ENCODE assay signal across 9 mouse cellular contexts in the genomic region with DNA sequence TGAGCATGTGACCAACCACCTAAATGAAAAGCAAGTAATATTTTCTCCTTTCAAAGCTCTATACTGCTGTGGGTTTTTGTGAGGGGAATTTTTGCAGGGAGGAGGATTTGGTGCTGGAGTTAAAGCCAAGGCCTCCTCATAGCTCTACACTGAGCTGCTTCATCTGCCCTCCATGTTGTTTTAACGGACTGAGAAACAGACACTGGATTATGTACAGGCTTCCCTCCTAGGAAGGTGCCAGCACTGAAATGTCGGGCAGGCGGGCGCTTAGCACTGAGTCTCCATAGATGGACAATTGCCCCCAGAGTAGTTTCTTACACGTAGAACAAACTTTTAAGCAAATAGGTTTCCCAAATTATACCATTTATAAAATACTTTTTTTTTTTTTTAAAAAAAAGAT. TPM values are rescaled to one million over a fixed set of nuclear protein-coding genes. Genes with fewer than 3 reads are reported as not detected.
DNase-seq lines count a peak whose midpoint lies in the region; ATAC-seq and TF ChIP-seq lines count a peak whose summit lies in the region.
"Had no signal": no experiment of that assay in that cellular context is flagged by ENCODE, and none has a peak within 500 bp of the region (broad histone marks: within the 10 kb centered on the region; RNA-seq: fewer than 3 reads in every experiment).

No protein-coding gene starts in this region.

- H3K9ac ChIP-seq in hindbrain, embryonic 11.5 days (ENCODE audit: low read depth, low read length) = peak overlapping the region; percentile 91; the same call in 1 of the 2 replicates
- peak overlapping the region; percentile 70 for H3K9ac ChIP-seq in liver, postnatal 0 days (replicated peaks)

- peaks cover 85% of the 10 kb centered on the region for H3K27me3 ChIP-seq in heart, embryonic 10.5 days (ENCODE audit: insufficient read depth, poor library complexity, severe bottlenecking)
- peaks cover 79% of the 10 kb centered on the region for H3K27me3 ChIP-seq in hindbrain, embryonic 11.5 days (ENCODE audit: control insufficient read depth, insufficient read depth, low read length)
- H3K27me3 ChIP-seq in liver, postnatal 0 days (ENCODE audit: insufficient read depth, low read length) = peaks cover 55% of the 10 kb centered on the region

- peaks cover 21% of the 10 kb centered on the region for H3K36me3 ChIP-seq in heart, embryonic 10.5 days
- H3K36me3 ChIP-seq in hindbrain, embryonic 11.5 days (ENCODE audit: control insufficient read depth, insufficient read depth, low read length) = no peaks in the 10 kb centered on the region
- no peaks in the 10 kb centered on the region for H3K36me3 ChIP-seq in liver, postnatal 0 days (replicated peaks; ENCODE audit: insufficient read depth, low read length)

- H3K4me2 ChIP-seq in hindbrain, embryonic 11.5 days (replicated peaks; ENCODE audit: low read depth, low read length) = peak overlapping the region; percentile 27
- peak overlapping the region; percentile 58 for H3K4me2 ChIP-seq in liver, postnatal 0 days (ENCODE audit: low read depth, low read length)

- peak overlapping the region; percentile 74 for H3K4me3 ChIP-seq in heart, embryonic 10.5 days
- peak overlapping the region; percentile 73 for H3K4me3 ChIP-seq in hindbrain, embryonic 11.5 days (ENCODE audit: low read depth, low read length)
- H3K4me3 ChIP-seq in liver, postnatal 0 days (ENCODE audit: low read depth, low read length) = peak overlapping the region; percentile 54
- H3K4me3 ChIP-seq: megakaryocyte, embryonic 14.5 days had no signal

- TF ChIP-seq EP300 in liver, postnatal 0 days (IDR thresholded peaks at IDR 0.05; ENCODE audit: low read depth) = no peak

- peak overlapping the region; percentile 96 for H3K27ac ChIP-seq in heart, embryonic 10.5 days
- H3K27ac ChIP-seq in hindbrain, embryonic 11.5 days (ENCODE audit: low read depth, low read length) = no peak overlapping the region
- H3K27ac ChIP-seq in liver, postnatal 0 days (ENCODE audit: low read depth) = no peak overlapping the region

- 38% methylated on average over 5 of the region's 5 CpGs for WGBS in heart, embryonic 10.5 days
- WGBS in hindbrain, embryonic 11.5 days = 31% methylated on average over 5 of the region's 5 CpGs
- 58% methylated on average over 5 of the region's 5 CpGs for WGBS in liver, postnatal 0 days (ENCODE audit: insufficient replicate concordance)

- no peaks in the 10 kb centered on the region for H3K9me3 ChIP-seq in heart, embryonic 10.5 days
- no peaks in the 10 kb centered on the region for H3K9me3 ChIP-seq in hindbrain, embryonic 11.5 days (ENCODE audit: control insufficient read depth, low read length)
- H3K9me3 ChIP-seq in liver, postnatal 0 days (ENCODE audit: low read length) = no peaks in the 10 kb centered on the region
- H3K9me3 ChIP-seq: megakaryocyte, embryonic 14.5 days had no signal

- no peak for TF ChIP-seq CTCF in liver, postnatal 0 days (IDR thresholded peaks at IDR 0.05; ENCODE audit: low read depth)

- ATAC-seq in hindbrain, embryonic 11.5 days (ENCODE audit: low FRiP score) = no peak
- ATAC-seq in liver, postnatal 0 days = no peak

- DNase-seq in heart, embryonic 10.5 days (ENCODE audit: low spot score) = no peak
- no peak for DNase-seq in heart, postnatal 36 days
- DNase-seq in embryo, embryonic 10 days (ENCODE audit: low spot score) = peak; percentile 57
- DNase-seq in hindbrain, embryonic 11.5 days (ENCODE audit: low spot score) = peak; percentile 53
- DNase-seq in liver, postnatal 0 days = no peak
- no peak for DNase-seq in frontal cortex, postnatal 36 days (ENCODE audit: low spot score in 2 of 2)
- DNase-seq in B cell, adult 2 months = no peak
- no peak for DNase-seq in right cerebral cortex, adult 18-20 months

- H3K4me1 ChIP-seq in heart, embryonic 10.5 days = peaks cover 4% of the 10 kb centered on the region; the same call in 1 of the 2 replicates
- no peaks in the 10 kb centered on the region for H3K4me1 ChIP-seq in hindbrain, embryonic 11.5 days (replicated peaks; ENCODE audit: control insufficient read depth, insufficient read depth, low read length)
- H3K4me1 ChIP-seq in liver, postnatal 0 days (ENCODE audit: insufficient read depth) = no peaks in the 10 kb centered on the region

- intact Hi-C loops in heart, postnatal 36 days (cut with DNase I) = loop anchor here (5.0 kb wide), 1 partner anchor 37 kb away; no protein-coding TSS in a partner anchor

RNA-seq across cellular contexts. Expression of a gene that starts 4.1 kb away (rescaled TPM):
- polyA plus RNA-seq in heart, embryonic 10.5 days (2016; fragmentation: Nextera tagmentation; extraction: Ambion mirVana) = 654 and 797 TPM in 2 replicates
- total RNA-seq in heart, postnatal 36 days (2021) = 100 to 1,000 TPM in 1 of 2 experiments, 10 to 100 TPM in 1; 66.6 to 110 TPM
- polyA plus RNA-seq in hindbrain, embryonic 11.5 days (2014; fragmentation: Nextera tagmentation; extraction: Ambion mirVana) = 158 and 267 TPM in 2 replicates
- 113 and 121 TPM in 2 replicates for polyA plus RNA-seq in liver, postnatal 0 days (2015; fragmentation: Nextera tagmentation; extraction: Ambion mirVana)

Comparison
In these comparisons a context has a peak if more than half of its experiments do, and no peak if none do; other contexts are left out.
1. DNase-seq: peak in embryo, embryonic 10 days (single experiment) and hindbrain, embryonic 11.5 days (single experiment); none in heart, embryonic 10.5 days (single experiment), heart, postnatal 36 days (0 of 2), liver, postnatal 0 days (single experiment), frontal cortex, postnatal 36 days (0 of 2), B cell, adult 2 months (0 of 2) and right cerebral cortex, adult 18-20 months (single experiment).
2. Peak in every context shown above with its lines, with median percentiles within 50 percentile points of each other: H3K4me3 ChIP-seq.